Mouse (Mus musculus) embryonic facial prominence, embryonic 15.5 days (tissue): ENCODE measurements around the gene Clec16a. TPM values are rescaled to one million over a fixed set of nuclear protein-coding genes. Genes with fewer than 3 reads are reported as not detected.
A peak's percentile ranks its signal among the peaks of the same experiment; 100 is the strongest.

Experiments used
- ATAC-seq: fragments of 200-750 bp; cut with Nextera tagmentation; 2 replicates; pipeline ENCODE4 v1.8.0; 2017; ENCODE audit warnings: low read depth, moderate TSS enrichment; ENCODE audit not compliant: insufficient number of reproducible peaks, low FRiP score, low TSS enrichment
- H3K27ac ChIP-seq: fragments of 300-500 bp; sonication (generic); replicated peaks from 2 replicates; pipeline ENCODE4 v1.5.1; 2015; ENCODE audit warnings: mild to moderate bottlenecking, inconsistent platforms
- H3K27me3 ChIP-seq: fragments of 300-500 bp; sonication (generic); 2 replicates; pipeline ENCODE4 v1.6.1; 2015; ENCODE audit warnings: inconsistent platforms
- H3K36me3 ChIP-seq: fragments of 300-500 bp; sonication (generic); 2 replicates; pipeline ENCODE4 v1.6.1; 2015; ENCODE audit warnings: mild to moderate bottlenecking, inconsistent platforms
- H3K4me1 ChIP-seq: fragments of 300-500 bp; sonication (generic); 2 replicates; pipeline ENCODE4 v1.6.1; 2015; ENCODE audit warnings: inconsistent platforms
- H3K4me2 ChIP-seq: fragments of 300-500 bp; sonication (generic); replicated peaks from 2 replicates; pipeline ENCODE4 v1.6.1; 2015; ENCODE audit warnings: mild to moderate bottlenecking, inconsistent platforms
- H3K4me3 ChIP-seq: fragments of 300-500 bp; sonication (generic); replicated peaks from 2 replicates; pipeline ENCODE4 v1.5.1; 2015; ENCODE audit warnings: mild to moderate bottlenecking, inconsistent platforms
- H3K9ac ChIP-seq: fragments of 300-500 bp; sonication (generic); 2 replicates; pipeline ENCODE4 v1.6.1; 2015; ENCODE audit warnings: inconsistent platforms
- H3K9me3 ChIP-seq: fragments of 300-500 bp; sonication (generic); replicated peaks from 2 replicates; pipeline ENCODE4 v1.6.1; 2016; ENCODE audit warnings: inconsistent platforms
- WGBS: fragments of 180-500 bp; shearing (Covaris S2); methylation state at CpG from one replicate; pipeline ENCODE4 v1.1.7; 2015; 5-methylcytosine and 5-hydroxymethylcytosine counted together
- polyA plus RNA-seq: library from polyadenylated mRNA; unstranded; fragments of >200 nt; fragmentation: Nextera tagmentation; extraction: Ambion mirVana; gene quantifications from 2 replicates; pipeline ENCODE4 v1.2.1, GENCODE M21; 2015

The Clec16a gene
- 39.6 and 42.8 TPM in 2 replicates for polyA plus RNA-seq

DNA sequence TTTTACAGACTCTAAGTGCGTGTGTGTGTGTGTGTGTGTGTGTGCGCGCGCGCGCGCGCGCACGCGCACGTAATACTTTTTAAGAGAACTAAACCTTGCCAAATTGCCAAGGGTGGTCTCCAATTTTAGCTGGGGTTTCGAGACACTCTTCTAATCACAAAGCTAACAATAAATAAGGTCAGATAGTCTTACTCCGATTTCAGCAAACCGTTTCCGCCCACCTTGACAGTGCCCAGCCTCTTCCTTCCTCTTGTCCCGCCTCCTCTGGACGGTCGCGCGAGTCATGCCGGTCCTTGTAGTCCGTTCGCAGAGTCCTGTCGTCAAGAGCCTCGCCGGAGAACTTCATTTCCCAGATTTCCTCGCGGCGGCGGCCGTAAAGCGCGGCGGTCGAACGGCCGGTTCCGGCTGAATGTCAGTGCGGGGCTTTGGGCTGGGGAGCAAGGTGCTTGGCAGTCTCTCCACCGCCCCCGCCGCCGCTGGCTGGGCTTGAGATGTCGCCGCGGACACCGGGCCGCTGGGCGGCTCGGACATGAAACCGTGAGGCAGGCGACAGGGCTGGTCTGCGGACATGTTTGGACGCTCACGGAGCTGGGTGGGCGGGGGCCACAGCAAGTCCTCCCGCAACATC is at the start of gene Clec16a:
TSS of gene Clec16a (plus strand) at position 345 of the 628 bp plus-strand sequence.
- peak within 1 kb of the TSS; percentile 68 for H3K9ac ChIP-seq
- WGBS: under 1% methylated on average over 58 of the region's 58 CpGs
- H3K27ac ChIP-seq: peak within 1 kb of the TSS; percentile 48; the same call in 1 of the 2 replicates

DNA sequence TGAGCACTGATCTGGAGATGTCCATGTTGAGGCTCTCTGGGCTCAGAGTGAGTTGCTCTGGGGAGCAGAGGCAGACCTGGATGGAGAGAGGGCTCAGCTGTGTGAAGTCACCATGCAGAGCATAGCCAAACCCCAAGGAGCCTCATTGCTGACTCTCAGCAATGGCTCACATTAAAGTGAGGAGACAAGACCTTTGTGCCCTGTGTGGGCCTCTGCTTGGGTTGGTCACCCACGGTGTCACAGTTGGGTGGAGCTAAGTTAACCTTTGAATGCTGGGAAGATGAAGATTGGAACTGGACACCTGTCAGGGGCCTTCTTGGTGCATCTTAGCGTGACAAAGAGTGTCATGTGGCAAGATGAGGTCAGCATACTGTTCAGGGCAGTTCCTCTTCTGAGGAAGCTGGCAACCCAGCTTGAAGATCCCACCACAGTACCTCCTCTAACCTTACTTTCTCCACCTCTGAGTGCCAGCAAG is 49.3 kb upstream of the Clec16a start:
- no peak for ATAC-seq
- no peaks in the 10 kb centered on the region for H3K27me3 ChIP-seq
- H3K9ac ChIP-seq: no peak overlapping the region
- no peak overlapping the region for H3K27ac ChIP-seq
- H3K9me3 ChIP-seq: no peaks in the 10 kb centered on the region
- no peaks in the 10 kb centered on the region for H3K36me3 ChIP-seq
- no peak overlapping the region for H3K4me2 ChIP-seq
- 72% methylated on average over 2 of the region's 2 CpGs for WGBS
- no peaks in the 10 kb centered on the region for H3K4me1 ChIP-seq
- H3K4me3 ChIP-seq: no peak overlapping the region

More for the DNA sequence above, at the start of gene Clec16a:
- ATAC-seq: peak; percentile 86
- H3K36me3 ChIP-seq: no peaks in the 10 kb centered on the region
- no peaks in the 10 kb centered on the region for H3K9me3 ChIP-seq
- H3K4me1 ChIP-seq: peaks cover 38% of the 10 kb centered on the region
- H3K27me3 ChIP-seq: no peaks in the 10 kb centered on the region
- peak within 1 kb of the TSS; percentile 92 for H3K4me3 ChIP-seq
- H3K4me2 ChIP-seq: peak within 1 kb of the TSS; percentile 66

DNA sequence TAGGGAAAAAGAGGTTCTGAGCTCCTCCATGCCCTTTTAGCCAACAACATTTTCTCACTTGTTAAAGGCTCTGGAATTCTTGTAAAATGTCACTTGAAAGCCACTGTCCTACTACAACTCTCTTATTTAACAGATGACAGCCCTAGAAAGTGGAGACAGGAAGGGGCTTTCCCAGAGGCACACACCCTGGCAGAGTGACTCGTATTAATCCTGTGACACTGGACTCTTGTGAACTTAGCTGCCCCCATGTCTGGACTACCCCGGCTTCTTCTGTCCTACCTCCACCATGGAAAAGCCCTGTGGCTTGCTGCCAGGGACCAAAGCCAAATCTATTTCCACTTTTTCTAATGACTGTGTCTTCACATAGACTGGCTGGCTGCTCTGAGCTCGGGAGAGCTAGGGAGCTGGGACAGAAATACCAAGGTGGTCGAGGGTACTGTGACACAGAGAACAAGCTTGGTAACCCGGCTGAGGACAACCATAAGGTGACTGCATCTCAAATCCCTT is 47.0 kb upstream of the Clec16a start:
- Histone ChIP-seq H3K9me3 (no peaks in the 10 kb centered on the region), H3K4me1 (no peaks in the 10 kb centered on the region)
- 62% methylated on average over 5 of the region's 5 CpGs for WGBS

DNA sequence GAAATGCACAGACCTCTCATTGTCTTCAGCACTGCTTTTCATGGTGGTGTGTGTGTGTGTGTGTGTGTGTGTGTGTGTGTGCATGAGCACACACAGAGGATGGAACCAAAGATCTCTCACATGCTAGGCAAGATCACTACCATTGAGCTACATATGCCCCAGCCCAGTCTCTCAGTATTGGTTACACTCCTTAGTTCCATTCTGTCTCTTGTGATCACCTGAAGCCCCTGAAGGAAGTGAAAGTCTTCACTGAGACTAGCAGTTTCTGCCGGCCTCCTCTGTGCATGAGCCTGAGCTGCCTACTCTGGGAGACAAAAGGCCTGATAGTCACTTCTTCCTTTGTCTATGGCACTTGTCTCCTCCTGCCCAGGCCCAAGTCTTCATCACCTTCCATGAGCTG is 46.0 kb upstream of the Clec16a start:
- H3K9ac ChIP-seq: no peak overlapping the region
- no peak overlapping the region for H3K4me3 ChIP-seq
- no peak overlapping the region for H3K27ac ChIP-seq
- no peaks in the 10 kb centered on the region for H3K36me3 ChIP-seq
- no peak for ATAC-seq
- WGBS: 54% methylated on average over 1 of the region's 1 CpGs
- H3K27me3 ChIP-seq: no peaks in the 10 kb centered on the region
- H3K4me1 ChIP-seq: no peaks in the 10 kb centered on the region
- H3K9me3 ChIP-seq: no peaks in the 10 kb centered on the region
- H3K4me2 ChIP-seq: no peak overlapping the region

More for the DNA sequence above, 47.0 kb upstream of the Clec16a start:
- no peak overlapping the region for H3K9ac ChIP-seq
- H3K4me2 ChIP-seq: no peak overlapping the region
- no peaks in the 10 kb centered on the region for H3K36me3 ChIP-seq
- ATAC-seq: no peak
- H3K27me3 ChIP-seq: no peaks in the 10 kb centered on the region
- no peak overlapping the region for H3K27ac ChIP-seq
- no peak overlapping the region for H3K4me3 ChIP-seq

DNA sequence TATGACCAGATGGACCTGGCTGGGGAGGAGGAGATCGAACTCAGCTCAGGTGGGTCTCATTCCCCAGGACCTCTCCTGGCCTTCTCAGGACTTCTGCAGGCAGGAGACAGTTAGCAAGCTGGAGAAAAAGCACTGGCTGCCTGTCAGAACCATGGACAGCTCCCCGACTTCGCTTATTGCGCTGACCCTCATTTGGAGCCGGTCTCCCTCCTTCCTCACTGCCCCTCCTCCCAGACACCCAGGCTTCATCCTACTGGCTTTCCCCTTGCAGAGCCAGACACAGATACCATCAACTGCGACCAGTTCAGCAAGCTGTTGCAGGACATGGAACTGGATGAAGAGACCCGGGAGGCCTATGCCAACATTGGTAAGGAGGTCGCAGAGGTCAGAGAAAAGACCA is 43.3 kb upstream of the Clec16a start:
- Histone ChIP-seq H3K27ac (no peak overlapping the region), H3K4me2 (no peak overlapping the region), H3K36me3 (no peaks in the 10 kb centered on the region), H3K4me3 (no peak overlapping the region), H3K9me3 (no peaks in the 10 kb centered on the region), H3K9ac (no peak overlapping the region), H3K27me3 (no peaks in the 10 kb centered on the region; the same call in 1 of the 2 replicates), H3K4me1 (no peaks in the 10 kb centered on the region)
- ATAC-seq: no peak
- WGBS: 12% methylated on average over 8 of the region's 8 CpGs

DNA sequence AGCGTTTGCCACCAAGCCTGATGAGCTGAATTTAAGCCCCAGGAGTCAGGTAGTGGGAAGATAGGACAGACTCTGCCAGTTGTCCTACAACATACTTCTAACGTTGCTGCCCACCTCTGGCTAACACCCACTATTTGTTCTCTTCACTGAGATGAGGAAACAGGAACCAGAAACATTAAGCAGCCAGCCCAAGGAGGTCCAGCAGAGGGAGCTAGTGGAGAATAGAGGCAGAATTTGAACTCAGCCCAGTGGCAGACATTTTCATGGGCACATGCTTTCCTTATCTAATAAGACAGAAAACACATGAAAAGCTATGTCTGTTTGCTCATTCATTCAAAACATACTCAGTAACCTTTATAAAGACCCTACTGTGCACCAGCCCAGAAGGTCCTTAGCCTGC is 42.1 kb upstream of the Clec16a start:
- no peak overlapping the region for H3K4me2 ChIP-seq
- no peak overlapping the region for H3K9ac ChIP-seq
- no peaks in the 10 kb centered on the region; the same call in 1 of the 2 replicates for H3K27me3 ChIP-seq
- no peaks in the 10 kb centered on the region for H3K36me3 ChIP-seq
- H3K27ac ChIP-seq: no peak overlapping the region
- no peak overlapping the region for H3K4me3 ChIP-seq
- 70% methylated on average over 2 of the region's 2 CpGs for WGBS
- H3K4me1 ChIP-seq: no peaks in the 10 kb centered on the region
- no peak for ATAC-seq
- no peaks in the 10 kb centered on the region for H3K9me3 ChIP-seq

DNA sequence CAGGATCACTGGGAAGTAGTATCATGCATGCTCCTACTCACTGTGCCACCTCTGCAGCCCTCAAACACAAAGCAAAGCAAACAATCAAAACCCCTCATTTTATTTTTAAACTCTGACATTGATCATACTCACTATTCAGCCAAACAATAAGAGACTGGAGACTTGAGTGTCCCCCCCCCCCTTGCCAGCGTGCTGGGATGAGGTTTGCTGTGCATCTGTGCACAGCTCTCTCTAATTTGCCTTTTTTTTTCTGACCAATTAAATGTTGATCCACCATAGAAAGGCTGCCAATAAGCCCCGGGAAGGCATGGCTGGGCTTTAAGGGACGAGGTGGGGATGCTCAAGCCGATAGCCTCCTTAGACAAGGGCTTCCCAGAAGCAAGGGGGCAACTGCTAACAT is 37.7 kb upstream of the Clec16a start:
- 53% methylated on average over 4 of the region's 4 CpGs for WGBS
- no peak overlapping the region for H3K9ac ChIP-seq
- no peaks in the 10 kb centered on the region for H3K36me3 ChIP-seq
- H3K4me2 ChIP-seq: no peak overlapping the region
- no peak overlapping the region for H3K4me3 ChIP-seq
- no peaks in the 10 kb centered on the region; the same call in 1 of the 2 replicates for H3K27me3 ChIP-seq
- no peak for ATAC-seq
- no peaks in the 10 kb centered on the region for H3K4me1 ChIP-seq
- H3K27ac ChIP-seq: no peak overlapping the region
- H3K9me3 ChIP-seq: no peaks in the 10 kb centered on the region

DNA sequence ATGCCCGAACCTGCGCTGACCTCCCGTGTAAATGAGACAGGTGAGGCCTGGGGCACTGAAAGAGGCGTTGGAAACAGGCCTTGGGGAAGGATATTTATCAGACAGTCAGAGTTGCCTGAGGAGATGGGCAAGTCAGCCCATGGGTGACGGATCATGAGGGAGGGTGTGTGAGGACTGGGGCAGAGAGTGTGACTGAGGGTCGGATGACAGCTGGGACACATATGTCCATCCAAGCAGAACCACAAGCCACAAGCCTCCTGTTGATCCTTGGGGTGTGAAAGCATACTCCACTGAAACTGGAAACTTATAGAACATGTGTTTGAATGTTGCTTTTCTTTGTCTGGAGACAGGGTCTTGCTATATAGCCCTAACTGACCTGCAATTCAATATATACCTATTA is 36.4 kb upstream of the Clec16a start:
- Histone ChIP-seq H3K9ac (no peak overlapping the region), H3K4me2 (no peak overlapping the region), H3K27ac (no peak overlapping the region), H3K9me3 (no peaks in the 10 kb centered on the region), H3K4me3 (no peak overlapping the region), H3K36me3 (no peaks in the 10 kb centered on the region), H3K4me1 (no peaks in the 10 kb centered on the region), H3K27me3 (no peaks in the 10 kb centered on the region; the same call in 1 of the 2 replicates)
- ATAC-seq: no peak
- 43% methylated on average over 6 of the region's 6 CpGs for WGBS

DNA sequence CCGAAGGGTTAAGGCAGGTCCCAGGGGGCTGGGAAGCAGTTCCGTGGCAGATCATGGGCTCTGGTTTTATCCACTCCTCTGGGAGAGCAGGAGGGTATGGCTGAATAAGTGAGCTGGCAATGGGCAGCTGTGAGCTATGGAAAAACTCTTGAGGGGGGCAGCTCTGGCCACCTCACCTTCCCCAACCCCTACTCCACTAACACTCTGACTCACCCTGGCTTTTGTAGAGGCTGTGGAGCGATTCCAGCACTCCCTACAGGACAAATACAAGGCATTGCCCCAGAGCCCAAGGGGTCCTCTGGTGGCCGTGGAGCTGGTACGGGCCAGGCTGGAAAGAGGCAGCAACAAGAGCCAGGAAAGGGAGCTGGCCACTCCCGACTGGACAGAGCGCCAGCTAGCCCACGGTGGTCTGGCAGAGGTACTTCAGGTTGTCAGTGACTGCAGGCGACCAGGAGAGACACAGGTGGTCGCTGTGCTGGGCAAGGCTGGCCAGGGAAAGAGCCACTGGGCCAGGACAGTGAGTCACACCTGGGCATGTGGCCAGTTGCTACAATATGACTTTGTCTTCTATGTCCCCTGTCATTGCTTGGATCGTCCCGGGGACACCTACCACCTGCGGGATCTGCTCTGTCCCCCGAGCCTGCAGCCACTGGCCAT is 34.5 kb upstream of the Clec16a start:
- H3K27ac ChIP-seq: no peak overlapping the region
- no peak overlapping the region for H3K4me2 ChIP-seq
- H3K36me3 ChIP-seq: no peaks in the 10 kb centered on the region
- H3K9ac ChIP-seq: no peak overlapping the region
- no peaks in the 10 kb centered on the region for H3K9me3 ChIP-seq
- ATAC-seq: no peak
- H3K4me1 ChIP-seq: no peaks in the 10 kb centered on the region
- 56% methylated on average over 14 of the region's 14 CpGs for WGBS
- H3K27me3 ChIP-seq: no peaks in the 10 kb centered on the region; the same call in 1 of the 2 replicates
- no peak overlapping the region for H3K4me3 ChIP-seq

DNA sequence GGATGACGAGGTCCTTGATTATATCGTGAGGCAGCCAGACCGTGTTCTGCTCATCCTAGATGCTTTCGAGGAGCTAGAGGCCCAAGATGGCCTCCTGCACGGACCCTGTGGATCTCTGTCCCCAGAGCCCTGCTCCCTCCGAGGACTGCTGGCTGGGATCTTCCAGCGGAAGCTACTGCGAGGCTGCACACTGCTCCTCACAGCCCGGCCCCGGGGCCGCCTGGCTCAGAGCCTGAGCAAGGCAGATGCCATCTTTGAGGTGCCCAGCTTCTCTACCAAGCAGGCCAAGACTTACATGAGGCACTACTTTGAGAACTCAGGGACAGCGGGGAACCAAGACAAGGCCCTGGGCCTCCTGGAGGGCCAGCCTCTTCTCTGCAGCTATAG is 34.0 kb upstream of the Clec16a start:
- H3K4me1 ChIP-seq: no peaks in the 10 kb centered on the region
- H3K27ac ChIP-seq: no peak overlapping the region
- H3K9ac ChIP-seq: no peak overlapping the region
- no peak overlapping the region for H3K4me3 ChIP-seq
- ATAC-seq: no peak
- no peaks in the 10 kb centered on the region for H3K27me3 ChIP-seq
- 79% methylated on average over 12 of the region's 12 CpGs for WGBS
- H3K36me3 ChIP-seq: no peaks in the 10 kb centered on the region
- no peaks in the 10 kb centered on the region for H3K9me3 ChIP-seq
- H3K4me2 ChIP-seq: no peak overlapping the region

DNA sequence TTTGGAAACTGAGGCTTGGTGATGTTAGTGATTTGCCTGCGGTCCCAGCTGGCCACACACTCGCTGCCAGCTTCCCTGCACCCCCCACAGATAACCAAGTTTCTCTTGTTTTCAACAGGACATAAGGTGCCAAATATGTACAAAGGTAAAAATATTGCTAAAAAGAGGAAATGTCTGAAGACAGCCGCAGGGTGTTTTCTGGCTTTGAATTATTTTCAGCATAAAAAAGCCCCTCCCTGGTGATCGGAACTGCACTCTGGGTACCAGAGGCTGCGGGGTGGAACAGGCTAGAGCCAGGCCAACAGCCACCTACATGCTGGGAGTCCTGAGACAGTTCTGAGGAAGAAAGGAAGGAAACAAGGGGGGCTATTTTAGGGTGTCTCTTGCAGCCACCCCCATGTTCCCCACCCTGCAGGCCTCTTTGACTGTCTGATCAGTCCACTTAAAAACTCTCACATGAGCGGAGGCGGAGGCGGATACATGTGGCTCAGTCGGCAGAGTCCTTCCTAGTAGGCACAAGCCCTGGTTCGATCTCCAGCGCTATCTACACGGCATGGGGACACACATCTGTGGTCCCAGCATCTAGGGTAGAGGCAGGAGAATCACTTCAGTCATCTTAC is 29.1 kb upstream of the Clec16a start:
- H3K9me3 ChIP-seq: no peaks in the 10 kb centered on the region
- no peak overlapping the region for H3K4me3 ChIP-seq
- 87% methylated on average over 12 of the region's 12 CpGs for WGBS
- no peaks in the 10 kb centered on the region for H3K36me3 ChIP-seq
- no peak overlapping the region for H3K27ac ChIP-seq
- peaks cover under 1% of the 10 kb centered on the region; the same call in 1 of the 2 replicates for H3K4me1 ChIP-seq
- no peak for ATAC-seq
- no peaks in the 10 kb centered on the region for H3K27me3 ChIP-seq
- H3K9ac ChIP-seq: no peak overlapping the region
- no peak overlapping the region for H3K4me2 ChIP-seq
